Mouse (Mus musculus) hindbrain, embryonic 12.5 days (tissue): ENCODE measurements around the gene Gpx7. TPM values are rescaled to one million over a fixed set of nuclear protein-coding genes. Genes with fewer than 3 reads are reported as not detected.

ENCODE experiments used
- ATAC-seq: fragments of 200-750 bp; cut with Nextera tagmentation; 2 replicates; pipeline ENCODE4 v1.8.0; 2017; ENCODE audit warnings: moderate TSS enrichment; ENCODE audit not compliant: low FRiP score
- H3K27ac ChIP-seq: fragments of 300-500 bp; sonication (generic); 2 replicates; pipeline ENCODE4 v1.5.1; 2016; ENCODE audit warnings: mild to moderate bottlenecking
- H3K27me3 ChIP-seq: fragments of 300-500 bp; sonication (generic); 2 replicates; pipeline ENCODE4 v1.6.1; 2016; ENCODE audit warnings: mild to moderate bottlenecking
- H3K36me3 ChIP-seq: fragments of 300-500 bp; sonication (generic); 2 replicates; pipeline ENCODE4 v1.6.1; 2016; ENCODE audit warnings: mild to moderate bottlenecking
- H3K4me1 ChIP-seq: fragments of 300-500 bp; sonication (generic); 2 replicates; pipeline ENCODE4 v1.6.1; 2016
- H3K4me2 ChIP-seq: fragments of 300-500 bp; sonication (generic); replicated peaks from 2 replicates; pipeline ENCODE4 v1.6.1; 2016; ENCODE audit warnings: mild to moderate bottlenecking
- H3K4me3 ChIP-seq: fragments of 300-500 bp; sonication (generic); 2 replicates; pipeline ENCODE4 v1.5.1; 2016; ENCODE audit warnings: mild to moderate bottlenecking
- H3K9ac ChIP-seq: fragments of 300-500 bp; sonication (generic); 2 replicates; pipeline ENCODE4 v1.6.1; 2016; ENCODE audit warnings: mild to moderate bottlenecking, moderate library complexity
- H3K9me3 ChIP-seq: fragments of 300-500 bp; sonication (generic); replicated peaks from 2 replicates; pipeline ENCODE4 v1.6.1; 2016; ENCODE audit warnings: mild to moderate bottlenecking
- WGBS: fragments of 180-500 bp; shearing (Covaris S2); methylation state at CpG from one replicate; pipeline ENCODE4 v1.1.7; 2016; 5-methylcytosine and 5-hydroxymethylcytosine counted together
- polyA plus RNA-seq: library from polyadenylated mRNA; unstranded; fragments of >200 nt; fragmentation: Nextera tagmentation; extraction: Ambion mirVana; gene quantifications from 2 replicates; pipeline ENCODE4 v1.2.1, GENCODE M21; 2016

Gene Gpx7
- polyA plus RNA-seq, 1 experiment from 2014 or later = 58.2 TPM

GRCm38 (mm10) chr4:108427719-108428340 lies 21.1 kb upstream of the Gpx7 start:
- Histone ChIP-seq H3K4me1 (peaks cover 18% of the 10 kb centered on the region), H3K4me2 (no peak overlapping the region), H3K27ac (no peak overlapping the region), H3K4me3 (no peak overlapping the region), H3K27me3 (no peaks in the 10 kb centered on the region), H3K9me3 (no peaks in the 10 kb centered on the region), H3K9ac (no peak overlapping the region), H3K36me3 (no peaks in the 10 kb centered on the region)
- 84% methylated on average over 11 of the region's 11 CpGs for WGBS
- no peak for ATAC-seq

GRCm38 (mm10) chr4:108424587-108424986 lies 17.8 kb upstream of the Gpx7 start:
- Histone ChIP-seq H3K27me3 (no peaks in the 10 kb centered on the region), H3K4me2 (no peak overlapping the region), H3K4me1 (no peaks in the 10 kb centered on the region), H3K4me3 (no peak overlapping the region), H3K9me3 (no peaks in the 10 kb centered on the region), H3K9ac (no peak overlapping the region), H3K27ac (no peak overlapping the region), H3K36me3 (no peaks in the 10 kb centered on the region)
- 85% methylated on average over 2 of the region's 2 CpGs for WGBS
- no peak for ATAC-seq

- WGBS = 38% methylated on average over 8 of the region's 8 CpGs
- Histone ChIP-seq H3K27me3 (no peaks in the 10 kb centered on the region), H3K9me3 (no peaks in the 10 kb centered on the region), H3K4me3 (no peak overlapping the region), H3K4me2 (no peak overlapping the region; the same call in 1 of the 2 replicates), H3K27ac (no peak overlapping the region), H3K36me3 (no peaks in the 10 kb centered on the region), H3K4me1 (peaks cover 19% of the 10 kb centered on the region), H3K9ac (no peak overlapping the region)
- ATAC-seq = no peak
Observed at GRCm38 (mm10) chr4:108407621-108408020, 860 bp upstream of the Gpx7 start.

- Histone ChIP-seq H3K4me2 (peak overlapping the region; percentile 70), H3K27me3 (no peaks in the 10 kb centered on the region), H3K4me3 (peak overlapping the region; percentile 40), H3K9me3 (no peaks in the 10 kb centered on the region), H3K36me3 (no peaks in the 10 kb centered on the region), H3K9ac (peak overlapping the region; percentile 66), H3K4me1 (peaks cover 19% of the 10 kb centered on the region), H3K27ac (peak overlapping the region; percentile 19; the same call in 1 of the 2 replicates)
- 2% methylated on average over 52 of the region's 52 CpGs for WGBS
- ATAC-seq = peak; percentile 81
Observed at GRCm38 (mm10) chr4:108406138-108406860, 462 bp downstream of the Gpx7 start.

- peak overlapping the region; percentile 70 for H3K4me2 ChIP-seq
- peaks cover 19% of the 10 kb centered on the region for H3K4me1 ChIP-seq
- 74% methylated on average over 3 of the region's 3 CpGs for WGBS
- H3K9ac ChIP-seq = peak overlapping the region; percentile 66
- H3K36me3 ChIP-seq = peaks cover under 1% of the 10 kb centered on the region; the same call in 1 of the 2 replicates
- ATAC-seq = peak; percentile 2; the same call in 1 of the 2 replicates
- H3K9me3 ChIP-seq = no peaks in the 10 kb centered on the region
- H3K27me3 ChIP-seq = no peaks in the 10 kb centered on the region
- H3K27ac ChIP-seq = peak overlapping the region; percentile 19; the same call in 1 of the 2 replicates
- H3K4me3 ChIP-seq = peak overlapping the region; percentile 40
Observed at GRCm38 (mm10) chr4:108405766-108406137, 1.0 kb downstream of the Gpx7 start.

- WGBS = 88% methylated on average over 8 of the region's 8 CpGs
- Histone ChIP-seq H3K9ac (no peak overlapping the region), H3K36me3 (peaks cover 6% of the 10 kb centered on the region), H3K4me1 (peaks cover 19% of the 10 kb centered on the region), H3K27me3 (no peaks in the 10 kb centered on the region), H3K9me3 (no peaks in the 10 kb centered on the region), H3K4me3 (no peak overlapping the region), H3K4me2 (no peak overlapping the region), H3K27ac (no peak overlapping the region)
- no peak for ATAC-seq
Observed at GRCm38 (mm10) chr4:108403861-108404635, 2.7 kb downstream of the Gpx7 start.

- Histone ChIP-seq H3K9me3 (no peaks in the 10 kb centered on the region), H3K4me1 (no peaks in the 10 kb centered on the region), H3K4me3 (no peak overlapping the region), H3K27me3 (no peaks in the 10 kb centered on the region), H3K4me2 (no peak overlapping the region), H3K27ac (no peak overlapping the region), H3K9ac (no peak overlapping the region), H3K36me3 (peaks cover 6% of the 10 kb centered on the region)
- whole genome bisulfite sequencing = 90% methylated on average over 10 of the region's 10 CpGs
- ATAC-seq = no peak
Observed at GRCm38 (mm10) chr4:108400395-108400794, 6.4 kb downstream of the Gpx7 start.

- Histone ChIP-seq H3K4me1 (no peaks in the 10 kb centered on the region), H3K36me3 (no peaks in the 10 kb centered on the region), H3K9ac (no peak overlapping the region), H3K27me3 (no peaks in the 10 kb centered on the region), H3K27ac (no peak overlapping the region), H3K4me3 (no peak overlapping the region), H3K9me3 (no peaks in the 10 kb centered on the region), H3K4me2 (no peak overlapping the region)
- ATAC-seq = no peak
Observed at GRCm38 (mm10) chr4:108394236-108394635, 12.5 kb downstream of the Gpx7 start.

GRCm38 (mm10) chr4:108392558-108392957 lies 14.2 kb downstream of the Gpx7 start:
- Histone ChIP-seq H3K4me3 (no peak overlapping the region), H3K36me3 (no peaks in the 10 kb centered on the region), H3K4me2 (no peak overlapping the region), H3K27ac (no peak overlapping the region), H3K9ac (no peak overlapping the region), H3K27me3 (no peaks in the 10 kb centered on the region), H3K4me1 (peaks cover 11% of the 10 kb centered on the region; the same call in 1 of the 2 replicates), H3K9me3 (no peaks in the 10 kb centered on the region)
- 92% methylated on average over 2 of the region's 2 CpGs for WGBS
- ATAC-seq = no peak

GRCm38 (mm10) chr4:108391124-108391523 lies 15.6 kb downstream of the Gpx7 start:
- Histone ChIP-seq H3K9me3 (no peaks in the 10 kb centered on the region), H3K27me3 (no peaks in the 10 kb centered on the region), H3K27ac (no peak overlapping the region), H3K4me1 (peaks cover 18% of the 10 kb centered on the region), H3K36me3 (no peaks in the 10 kb centered on the region), H3K4me2 (no peak overlapping the region), H3K9ac (no peak overlapping the region), H3K4me3 (no peak overlapping the region)
- ATAC-seq = no peak
- 80% methylated on average over 5 of the region's 5 CpGs for WGBS

- Histone ChIP-seq H3K27ac (no peak overlapping the region), H3K4me2 (no peak overlapping the region), H3K36me3 (no peaks in the 10 kb centered on the region), H3K4me1 (peaks cover 18% of the 10 kb centered on the region), H3K4me3 (no peak overlapping the region), H3K9me3 (no peaks in the 10 kb centered on the region), H3K27me3 (peaks cover 11% of the 10 kb centered on the region), H3K9ac (no peak overlapping the region)
- 62% methylated on average over 3 of the region's 3 CpGs for WGBS
- ATAC-seq = no peak
Observed at GRCm38 (mm10) chr4:108388741-108389140, 18.0 kb downstream of the Gpx7 start.

- Histone ChIP-seq H3K4me1 (peaks cover 24% of the 10 kb centered on the region), H3K27ac (peak overlapping the region; percentile 79), H3K4me2 (peak overlapping the region; percentile 55), H3K4me3 (peak overlapping the region; percentile 23), H3K9ac (peak overlapping the region; percentile 10), H3K36me3 (no peaks in the 10 kb centered on the region), H3K27me3 (peaks cover 21% of the 10 kb centered on the region), H3K9me3 (no peaks in the 10 kb centered on the region)
- 4% methylated on average over 18 of the region's 18 CpGs for WGBS
- ATAC-seq = peak; percentile 71
Observed at GRCm38 (mm10) chr4:108387681-108388253, 19.0 kb downstream of the Gpx7 start.
